Mouse (Mus musculus): ENCODE data around the gene Cirbp. TPM values are rescaled to one million over a fixed set of nuclear protein-coding genes. Genes with fewer than 3 reads are reported as not detected.

The Cirbp gene
- polyA plus RNA-seq, 1 experiment from 2014 or later: 175 TPM

- Histone ChIP-seq H3K9me3 (no peaks in the 10 kb centered on the region), H3K27me3 (0 out of 2 replicates have a peak, but pooled peaks cover 2% of the 10 kb centered on the region), H3K4me3 (replicated peaks) (peak overlapping the region; percentile 96), H3K27ac (peak overlapping the region; percentile 86), H3K4me1 (replicated peaks) (peaks cover 25% of the 10 kb centered on the region), H3K36me3 (peaks cover 26% of the 10 kb centered on the region), H3K4me2 (peak overlapping the region; percentile 97), H3K9ac (replicated peaks) (peak overlapping the region; percentile 97)
- ATAC-seq (ENCODE audit: insufficient number of reproducible peaks, insufficient read depth, low FRiP score, low TSS enrichment, low read depth): no peak
- 7% methylated on average over 5 of the region's 5 CpGs for WGBS
These were observed 15.0 kb downstream of the Cirbp start for GRCm38 (mm10) chr10:80180823-80181222.

GRCm38 (mm10) chr10:80182547-80182946 is 16.8 kb downstream of the Cirbp start:
- peaks cover 6% of the 10 kb centered on the region; the same call in 1 of the 2 replicates for H3K27me3 ChIP-seq
- no peak overlapping the region for H3K9ac ChIP-seq (replicated peaks)
- H3K9me3 ChIP-seq: no peaks in the 10 kb centered on the region
- 94% methylated on average over 7 of the region's 7 CpGs for WGBS
- peaks cover 27% of the 10 kb centered on the region for H3K4me1 ChIP-seq (replicated peaks)
- no peak for ATAC-seq (ENCODE audit: insufficient number of reproducible peaks, insufficient read depth, low FRiP score, low TSS enrichment, low read depth)
- 0 out of 2 replicates have a peak overlapping the region, but pooled peaks have one; percentile 97 for H3K4me2 ChIP-seq
- H3K4me3 ChIP-seq (replicated peaks): no peak overlapping the region
- peaks cover 42% of the 10 kb centered on the region for H3K36me3 ChIP-seq
- H3K27ac ChIP-seq: no peak overlapping the region

- H3K4me2 ChIP-seq: no peak overlapping the region
- H3K9me3 ChIP-seq: no peaks in the 10 kb centered on the region
- H3K27ac ChIP-seq: no peak overlapping the region
- peaks cover 60% of the 10 kb centered on the region for H3K36me3 ChIP-seq
- no peak for ATAC-seq (ENCODE audit: insufficient number of reproducible peaks, insufficient read depth, low FRiP score, low TSS enrichment, low read depth)
- no peak overlapping the region for H3K9ac ChIP-seq (replicated peaks)
- 39% methylated on average over 27 of the region's 27 CpGs for WGBS
- no peak overlapping the region for H3K4me3 ChIP-seq (replicated peaks)
- peaks cover 40% of the 10 kb centered on the region for H3K27me3 ChIP-seq
- peaks cover 32% of the 10 kb centered on the region for H3K4me1 ChIP-seq (replicated peaks)
These were observed 20.9 kb downstream of the Cirbp start for GRCm38 (mm10) chr10:80186649-80187048.

- 88% methylated on average over 10 of the region's 10 CpGs for WGBS
- ATAC-seq (ENCODE audit: insufficient number of reproducible peaks, insufficient read depth, low FRiP score, low TSS enrichment, low read depth): no peak
- no peak overlapping the region for H3K4me3 ChIP-seq (replicated peaks)
- peaks cover 51% of the 10 kb centered on the region for H3K27me3 ChIP-seq
- H3K4me1 ChIP-seq (replicated peaks): peaks cover 26% of the 10 kb centered on the region
- H3K9ac ChIP-seq (replicated peaks): no peak overlapping the region
- no peak overlapping the region for H3K27ac ChIP-seq
- H3K36me3 ChIP-seq: peaks cover 51% of the 10 kb centered on the region
- H3K4me2 ChIP-seq: no peak overlapping the region
- no peaks in the 10 kb centered on the region for H3K9me3 ChIP-seq
These were observed 22.0 kb downstream of the Cirbp start for GRCm38 (mm10) chr10:80187739-80188138.

- Histone ChIP-seq H3K36me3 (peaks cover 43% of the 10 kb centered on the region), H3K9ac (replicated peaks) (0 out of 2 replicates have a peak overlapping the region, but pooled peaks have one; percentile 44), H3K4me2 (no peak overlapping the region), H3K27me3 (peaks cover 55% of the 10 kb centered on the region), H3K4me3 (replicated peaks) (no peak overlapping the region), H3K4me1 (replicated peaks) (peaks cover 26% of the 10 kb centered on the region), H3K9me3 (no peaks in the 10 kb centered on the region), H3K27ac (no peak overlapping the region)
- WGBS: 76% methylated on average over 15 of the region's 15 CpGs
- ATAC-seq (ENCODE audit: insufficient number of reproducible peaks, insufficient read depth, low FRiP score, low TSS enrichment, low read depth): no peak
These were observed 22.8 kb downstream of the Cirbp start for GRCm38 (mm10) chr10:80188453-80189024.

- Histone ChIP-seq H3K4me2 (peak overlapping the region; percentile 74), H3K36me3 (peaks cover 34% of the 10 kb centered on the region), H3K4me3 (replicated peaks) (peak overlapping the region; percentile 45), H3K27ac (no peak overlapping the region), H3K4me1 (replicated peaks) (peaks cover 26% of the 10 kb centered on the region), H3K9ac (replicated peaks) (peak overlapping the region; percentile 60; the same call in 1 of the 2 replicates), H3K27me3 (peaks cover 55% of the 10 kb centered on the region), H3K9me3 (no peaks in the 10 kb centered on the region)
- ATAC-seq (ENCODE audit: insufficient number of reproducible peaks, insufficient read depth, low FRiP score, low TSS enrichment, low read depth): no peak
- 7% methylated on average over 21 of the region's 21 CpGs for WGBS
These were observed 24.2 kb downstream of the Cirbp start for GRCm38 (mm10) chr10:80189999-80190398.

GRCm38 (mm10) chr10:80190491-80191051 is 24.8 kb downstream of the Cirbp start:
- Histone ChIP-seq H3K4me3 (replicated peaks) (peak overlapping the region; percentile 45), H3K4me1 (replicated peaks) (peaks cover 26% of the 10 kb centered on the region), H3K9ac (replicated peaks) (peak overlapping the region; percentile 60), H3K36me3 (peaks cover 34% of the 10 kb centered on the region), H3K27me3 (peaks cover 55% of the 10 kb centered on the region), H3K9me3 (no peaks in the 10 kb centered on the region), H3K4me2 (peak overlapping the region; percentile 74), H3K27ac (0 out of 2 replicates have a peak overlapping the region, but pooled peaks have one; percentile 29)
- no peak for ATAC-seq (ENCODE audit: insufficient number of reproducible peaks, insufficient read depth, low FRiP score, low TSS enrichment, low read depth)
- WGBS: 1% methylated on average over 48 of the region's 48 CpGs

- H3K27ac ChIP-seq: no peak overlapping the region
- no peak for ATAC-seq (ENCODE audit: insufficient number of reproducible peaks, insufficient read depth, low FRiP score, low TSS enrichment, low read depth)
These were observed 28.2 kb downstream of the Cirbp start for GRCm38 (mm10) chr10:80193976-80194375.

GRCm38 (mm10) chr10:80194441-80194840 is 28.7 kb downstream of the Cirbp start:
- Histone ChIP-seq H3K27ac (no peak overlapping the region), H3K27me3 (peaks cover 40% of the 10 kb centered on the region), H3K4me2 (no peak overlapping the region), H3K36me3 (no peaks in the 10 kb centered on the region), H3K4me1 (replicated peaks) (peaks cover 16% of the 10 kb centered on the region), H3K9ac (replicated peaks) (no peak overlapping the region), H3K9me3 (no peaks in the 10 kb centered on the region), H3K4me3 (replicated peaks) (no peak overlapping the region)
- ATAC-seq (ENCODE audit: insufficient number of reproducible peaks, insufficient read depth, low FRiP score, low TSS enrichment, low read depth): no peak
- 60% methylated on average over 8 of the region's 8 CpGs for WGBS

More at GRCm38 (mm10) chr10:80193976-80194375, 28.2 kb downstream of the Cirbp start:
- Histone ChIP-seq H3K4me2 (no peak overlapping the region), H3K4me3 (replicated peaks) (no peak overlapping the region), H3K9ac (replicated peaks) (0 out of 2 replicates have a peak overlapping the region, but pooled peaks have one; percentile 1), H3K4me1 (replicated peaks) (peaks cover 19% of the 10 kb centered on the region), H3K9me3 (no peaks in the 10 kb centered on the region), H3K27me3 (peaks cover 44% of the 10 kb centered on the region), H3K36me3 (peaks cover 4% of the 10 kb centered on the region)
- 82% methylated on average over 6 of the region's 6 CpGs for WGBS

- ATAC-seq (ENCODE audit: insufficient number of reproducible peaks, insufficient read depth, low FRiP score, low TSS enrichment, low read depth): no peak
- Histone ChIP-seq H3K4me3 (replicated peaks) (no peak overlapping the region), H3K27ac (no peak overlapping the region)
These were observed 30.4 kb downstream of the Cirbp start for GRCm38 (mm10) chr10:80196167-80196566.

GRCm38 (mm10) chr10:80196778-80197581 is 31.2 kb downstream of the Cirbp start:
- Histone ChIP-seq H3K36me3 (no peaks in the 10 kb centered on the region), H3K4me3 (replicated peaks) (no peak overlapping the region), H3K4me1 (replicated peaks) (0 out of 2 replicates have a peak, but pooled peaks cover 2% of the 10 kb centered on the region), H3K27me3 (peaks cover 15% of the 10 kb centered on the region), H3K9ac (replicated peaks) (no peak overlapping the region; the same call in 1 of the 2 replicates), H3K9me3 (no peaks in the 10 kb centered on the region), H3K4me2 (no peak overlapping the region), H3K27ac (no peak overlapping the region)
- ATAC-seq (ENCODE audit: insufficient number of reproducible peaks, insufficient read depth, low FRiP score, low TSS enrichment, low read depth): no peak
- 78% methylated on average over 33 of the region's 33 CpGs for WGBS

More at GRCm38 (mm10) chr10:80196167-80196566, 30.4 kb downstream of the Cirbp start:
- H3K36me3 ChIP-seq: no peaks in the 10 kb centered on the region
- H3K27me3 ChIP-seq: peaks cover 23% of the 10 kb centered on the region
- WGBS: 90% methylated on average over 1 of the region's 1 CpGs
- no peak overlapping the region for H3K9ac ChIP-seq (replicated peaks)
- no peak overlapping the region for H3K4me2 ChIP-seq
- 0 out of 2 replicates have a peak, but pooled peaks cover 2% of the 10 kb centered on the region for H3K4me1 ChIP-seq (replicated peaks)
- H3K9me3 ChIP-seq: no peaks in the 10 kb centered on the region

Measured in limb, embryonic 12.5 days (tissue).